Mouse (Mus musculus) liver, postnatal 0 days (tissue): ENCODE data around the gene E2f6. TPM values are rescaled to one million over a fixed set of nuclear protein-coding genes. Genes with fewer than 3 reads are reported as not detected.

Source experiments
- ATAC-seq: fragments of 200-750 bp; cut with Nextera tagmentation; 2 replicates; pipeline ENCODE4 v1.8.0; 2017; ENCODE audit warnings: mild to moderate bottlenecking, moderate library complexity
- DNase-seq: peaks from one replicate; pipeline ENCODE4 v3.0.0-alpha.2; 2016
- H3K27ac ChIP-seq: fragments of 300-500 bp; sonication (generic); 2 replicates; pipeline ENCODE4 v1.5.1; 2014; ENCODE audit warnings: antibody characterized with exemption, moderate library complexity, mild to moderate bottlenecking, low read depth
- H3K27me3 ChIP-seq: fragments of 300-500 bp; sonication (generic); 2 replicates; pipeline ENCODE4 v1.6.1; 2014; ENCODE audit warnings: low read length, control low read depth, mixed read lengths; ENCODE audit not compliant: insufficient read depth
- H3K36me3 ChIP-seq: fragments of 300-500 bp; sonication (generic); replicated peaks from 2 replicates; pipeline ENCODE4 v1.6.1; 2014; ENCODE audit warnings: mild to moderate bottlenecking, control low read depth, low read length, moderate library complexity, mixed read lengths; ENCODE audit not compliant: insufficient read depth
- H3K4me1 ChIP-seq: fragments of 300-500 bp; sonication (generic); 2 replicates; pipeline ENCODE4 v1.6.1; 2014; ENCODE audit warnings: antibody characterized with exemption, mild to moderate bottlenecking, control low read depth; ENCODE audit not compliant: insufficient read depth
- H3K4me2 ChIP-seq: fragments of 300-500 bp; sonication (generic); 2 replicates; pipeline ENCODE4 v1.6.1; 2014; ENCODE audit warnings: low read depth, mild to moderate bottlenecking, low read length, moderate library complexity, mixed read lengths
- H3K4me3 ChIP-seq: fragments of 300-500 bp; sonication (generic); 2 replicates; pipeline ENCODE4 v1.5.1; 2014; ENCODE audit warnings: low read depth, low read length
- H3K9ac ChIP-seq: fragments of 300-500 bp; sonication (generic); replicated peaks from 2 replicates; pipeline ENCODE4 v1.6.1; 2014; ENCODE audit warnings: mild to moderate bottlenecking, moderate library complexity
- H3K9me3 ChIP-seq: fragments of 300-500 bp; sonication (generic); 2 replicates; pipeline ENCODE4 v1.6.1; 2016; ENCODE audit warnings: mild to moderate bottlenecking, control low read depth, low read length, mixed read lengths
- CTCF ChIP-seq: sonication (generic); IDR thresholded peaks from 2 replicates; pipeline ENCODE4 v1.5.1; 2016; ENCODE audit warnings: antibody characterized with exemption, low read depth
- EP300 ChIP-seq: IDR thresholded peaks from 2 replicates; pipeline ENCODE4 v1.6.1; 2016; ENCODE audit warnings: antibody characterized with exemption, low read depth, mild to moderate bottlenecking
- WGBS: fragments of 180-500 bp; shearing (Covaris S2); extraction: QIAGEN DNeasy Blood & Tissue Kit; methylation state at CpG from one replicate; pipeline ENCODE4 v1.1.7; 2014; ENCODE audit not compliant: insufficient replicate concordance; 5-methylcytosine and 5-hydroxymethylcytosine counted together
- polyA plus RNA-seq: library from polyadenylated mRNA; unstranded; fragments of >200 nt; fragmentation: Nextera tagmentation; extraction: Ambion mirVana; gene quantifications from 2 replicates; pipeline ENCODE4 v1.2.1, GENCODE M21; 2015

Gene E2f6
- polyA plus RNA-seq, 1 experiment from 2014 or later = 9.0 TPM

GRCm38 (mm10) chr12:16803956-16804430, 6.8 kb upstream of the E2f6 start:
- 79% methylated on average over 5 of the region's 5 CpGs for WGBS
- no peak for DNase-seq
- no peak for ATAC-seq
- H3K27ac ChIP-seq = no peak overlapping the region
- H3K27me3 ChIP-seq = peaks cover 19% of the 10 kb centered on the region
- H3K4me2 ChIP-seq = no peak overlapping the region
- TF ChIP-seq CTCF = no peak
- no peak for TF ChIP-seq EP300
- no peaks in the 10 kb centered on the region for H3K36me3 ChIP-seq
- no peak overlapping the region for H3K4me3 ChIP-seq
- 0 out of 2 replicates have a peak, but pooled peaks cover 2% of the 10 kb centered on the region for H3K4me1 ChIP-seq
- no peaks in the 10 kb centered on the region for H3K9me3 ChIP-seq
- H3K9ac ChIP-seq = no peak overlapping the region

GRCm38 (mm10) chr12:16805511-16805910, 5.3 kb upstream of the E2f6 start:
- H3K4me2 ChIP-seq = no peak overlapping the region
- DNase-seq (peak; percentile 77), ATAC-seq (peak; percentile 78; the same call in 1 of the 2 replicates)
- H3K27ac ChIP-seq = no peak overlapping the region
- H3K9ac ChIP-seq = no peak overlapping the region
- 5% methylated on average over 5 of the region's 5 CpGs for WGBS
- peaks cover 3% of the 10 kb centered on the region for H3K4me1 ChIP-seq
- H3K9me3 ChIP-seq = no peaks in the 10 kb centered on the region
- peak; percentile 93 for TF ChIP-seq CTCF
- no peak for TF ChIP-seq EP300
- H3K4me3 ChIP-seq = no peak overlapping the region
- H3K27me3 ChIP-seq = peaks cover 14% of the 10 kb centered on the region
- H3K36me3 ChIP-seq = no peaks in the 10 kb centered on the region

GRCm38 (mm10) chr12:16808045-16808444, 2.7 kb upstream of the E2f6 start:
- DNase-seq (peak; percentile 34), ATAC-seq (no peak)
- TF ChIP-seq CTCF (peak; percentile 68), EP300 (no peak)
- Histone ChIP-seq H3K4me3 (no peak overlapping the region), H3K9ac (no peak overlapping the region), H3K36me3 (no peaks in the 10 kb centered on the region), H3K9me3 (no peaks in the 10 kb centered on the region), H3K27me3 (peaks cover 7% of the 10 kb centered on the region; the same call in 1 of the 2 replicates), H3K27ac (no peak overlapping the region), H3K4me1 (peaks cover 16% of the 10 kb centered on the region), H3K4me2 (no peak overlapping the region)
- WGBS = 36% methylated on average over 3 of the region's 3 CpGs

- no peak for TF ChIP-seq CTCF
- TF ChIP-seq EP300 = no peak
- H3K36me3 ChIP-seq = peaks cover 13% of the 10 kb centered on the region
- ATAC-seq = peak; percentile 51
- peak overlapping the region; percentile 89 for H3K4me2 ChIP-seq
- WGBS = 2% methylated on average over 15 of the region's 15 CpGs
- H3K4me3 ChIP-seq = peak overlapping the region; percentile 92
- no peak overlapping the region for H3K27ac ChIP-seq
- H3K27me3 ChIP-seq = peaks cover 7% of the 10 kb centered on the region; the same call in 1 of the 2 replicates
- H3K9me3 ChIP-seq = no peaks in the 10 kb centered on the region
- H3K9ac ChIP-seq = peak overlapping the region; percentile 81
- no peak for DNase-seq
- H3K4me1 ChIP-seq = peaks cover 16% of the 10 kb centered on the region
Measured at GRCm38 (mm10) chr12:16811477-16811876, 714 bp downstream of the E2f6 start.

- H3K36me3 ChIP-seq = peaks cover 52% of the 10 kb centered on the region
- ATAC-seq = peak; percentile 15; the same call in 1 of the 2 replicates
- DNase-seq = no peak
- no peak overlapping the region for H3K4me2 ChIP-seq
- no peak overlapping the region for H3K4me3 ChIP-seq
- peaks cover under 1% of the 10 kb centered on the region for H3K4me1 ChIP-seq
- H3K9ac ChIP-seq = no peak overlapping the region
- 55% methylated on average over 4 of the region's 4 CpGs for WGBS
- H3K9me3 ChIP-seq = no peaks in the 10 kb centered on the region
- H3K27ac ChIP-seq = no peak overlapping the region
- no peaks in the 10 kb centered on the region for H3K27me3 ChIP-seq
- TF ChIP-seq CTCF (no peak), EP300 (no peak)
Measured at GRCm38 (mm10) chr12:16817147-16817546, 6.4 kb downstream of the E2f6 start.

GRCm38 (mm10) chr12:16818513-16818912, 7.8 kb downstream of the E2f6 start:
- Histone ChIP-seq H3K4me1 (no peaks in the 10 kb centered on the region), H3K27ac (no peak overlapping the region), H3K27me3 (no peaks in the 10 kb centered on the region), H3K9me3 (no peaks in the 10 kb centered on the region), H3K36me3 (peaks cover 62% of the 10 kb centered on the region), H3K4me3 (no peak overlapping the region), H3K9ac (no peak overlapping the region), H3K4me2 (no peak overlapping the region)
- no peak for TF ChIP-seq EP300
- no peak for TF ChIP-seq CTCF
- ATAC-seq (no peak), DNase-seq (no peak)
- 76% methylated on average over 11 of the region's 11 CpGs for WGBS
